20 mouse cellular contexts compared by ENCODE assay signal in genomic region chr13:21971641-21972040, GRCm38 (mm10). TPM values are rescaled to one million over a fixed set of nuclear protein-coding genes. Genes with fewer than 3 reads are reported as not detected.
A peak's percentile ranks its signal among the peaks of the same experiment; 100 is the strongest.
DNase-seq lines count a peak whose midpoint lies in the region; ATAC-seq and TF ChIP-seq lines count a peak whose summit lies in the region.
"Had no signal": no experiment of that assay in that cellular context is flagged by ENCODE, and none has a peak within 500 bp of the region (broad histone marks: within the 10 kb centered on the region; RNA-seq: fewer than 3 reads in every experiment).

No protein-coding gene starts in this region.

- no peaks in the 10 kb centered on the region for H3K27me3 ChIP-seq in hindbrain, postnatal 0 days (ENCODE audit: insufficient read depth, low read length)
- H3K27me3 ChIP-seq: heart, embryonic 12.5 days; midbrain, embryonic 12.5 days had no signal

- intact Hi-C loops in left cerebral cortex, postnatal 10 days (cut with DNase I) = no loop called here

- no peak overlapping the region for H3K27ac ChIP-seq in hindbrain, postnatal 0 days
- H3K27ac ChIP-seq: forebrain, embryonic 13.5 days; hindbrain, embryonic 15.5 days; left cerebral cortex, adult 2 months; liver, embryonic 15.5 days; midbrain, embryonic 12.5 days had no signal

- H3K4me1 ChIP-seq in hindbrain, postnatal 0 days (ENCODE audit: insufficient read depth, low read length) = no peaks in the 10 kb centered on the region
- H3K4me1 ChIP-seq: forebrain, embryonic 13.5 days; heart, embryonic 12.5 days had no signal

- TF ChIP-seq POLR2A in brain, embryonic 14.5 days (IDR thresholded peaks at IDR 0.05; ENCODE audit: borderline replicate concordance, extremely low read depth, insufficient read depth, insufficient read length, poor library complexity, severe bottlenecking) = no peak

- peak; percentile 3 for DNase-seq in lung, postnatal 36 days
- DNase-seq in lung, postnatal 10 days = no peak
- peak; percentile 72 for DNase-seq in ES-CJ7 (ENCODE audit: low read depth, low spot score)
- DNase-seq in brain, embryonic 14.5 days (ENCODE audit: low read depth) = peak; percentile 1
- DNase-seq in left cerebral cortex, postnatal 10 days (ENCODE audit: extremely low spot score in 1 of 2, low spot score in 2 of 2) = no peak
- no peak for DNase-seq in left cerebral cortex, adult 9 months (ENCODE audit: low spot score in 2 of 2)
- DNase-seq in hindbrain, postnatal 0 days (ENCODE audit: low spot score) = no peak
- DNase-seq: adrenal gland, adult 2 months; kidney, adult 18-20 months; kidney, postnatal 14 days; retina, postnatal 1 day had no signal

- peaks cover 3% of the 10 kb centered on the region; the same call in 1 of the 2 replicates for H3K9me3 ChIP-seq in hindbrain, postnatal 0 days (ENCODE audit: low read length)
- H3K9me3 ChIP-seq: forebrain, embryonic 13.5 days; hindbrain, embryonic 15.5 days; liver, embryonic 15.5 days; midbrain, embryonic 12.5 days had no signal

- no peak overlapping the region for H3K4me3 ChIP-seq in hindbrain, postnatal 0 days (ENCODE audit: low read length)
- H3K4me3 ChIP-seq: forebrain, embryonic 13.5 days; heart, embryonic 12.5 days; hindbrain, embryonic 15.5 days; liver, embryonic 15.5 days; midbrain, embryonic 12.5 days had no signal

- WGBS in hindbrain, postnatal 0 days = 42% methylated on average over 3 of the region's 3 CpGs

- TF ChIP-seq CTCF in brain, embryonic 14.5 days (IDR thresholded peaks at IDR 0.05; ENCODE audit: borderline replicate concordance, extremely low read depth, insufficient read depth, insufficient read length) = no peak
- TF ChIP-seq CTCF in hindbrain, postnatal 0 days (IDR thresholded peaks at IDR 0.05; ENCODE audit: low read depth) = no peak

- no peaks in the 10 kb centered on the region for H3K36me3 ChIP-seq in hindbrain, postnatal 0 days (ENCODE audit: insufficient read depth, low read length)
- H3K36me3 ChIP-seq: heart, embryonic 12.5 days; hindbrain, embryonic 15.5 days; liver, embryonic 15.5 days; midbrain, embryonic 12.5 days had no signal

- ATAC-seq in hindbrain, postnatal 0 days = no peak
- ATAC-seq: forebrain, embryonic 13.5 days had no signal

- H3K4me2 ChIP-seq in hindbrain, postnatal 0 days (ENCODE audit: low read depth, low read length) = no peak overlapping the region
- H3K4me2 ChIP-seq: forebrain, embryonic 13.5 days; heart, embryonic 12.5 days; hindbrain, embryonic 15.5 days; liver, embryonic 15.5 days; midbrain, embryonic 12.5 days had no signal

- no peak overlapping the region for H3K9ac ChIP-seq in hindbrain, postnatal 0 days (replicated peaks; ENCODE audit: low read length)
- H3K9ac ChIP-seq: forebrain, embryonic 13.5 days; heart, embryonic 12.5 days; hindbrain, embryonic 15.5 days; liver, embryonic 15.5 days; midbrain, embryonic 12.5 days had no signal

RNA-seq across cellular contexts. Expression of gene Pom121l2, which starts 9.4 kb away (rescaled TPM):
- 0.04 TPM in 1 of 2 replicates, not detected in the other for polyA plus RNA-seq in brain, embryonic 14.5 days (2012; rRNA removed)
- not detected for total RNA-seq in left cerebral cortex, postnatal 10 days (2021)
- total RNA-seq in hindbrain, postnatal 0 days (2014; rRNA removed) = not detected in 2 replicates
- not detected in 2 replicates for polyA plus RNA-seq in hindbrain, postnatal 0 days (2015; fragmentation: Nextera tagmentation; extraction: Ambion mirVana)
- total RNA-seq: adrenal gland, adult 2 months; heart, postnatal 25 days; left cerebral cortex, adult 2 months; neutrophil, adult 5-6 weeks had no signal
- polyA plus RNA-seq: adrenal gland, adult 2 months; cerebellum, adult 2 months; forebrain, embryonic 13.5 days; hindbrain, embryonic 15.5 days; liver, embryonic 15.5 days; midbrain, embryonic 12.5 days had no signal

RNA-seq across cellular contexts. Expression of gene Zfp184, which starts 26.7 kb away (rescaled TPM):
- 14.5 and 14.9 TPM in 2 replicates for polyA plus RNA-seq in brain, embryonic 14.5 days (2012; rRNA removed)
- total RNA-seq in left cerebral cortex, postnatal 10 days (2021) = 1 to 10 TPM; 3.9 to 5.1 TPM
- 9.3 and 13.5 TPM in 2 replicates for total RNA-seq in hindbrain, postnatal 0 days (2014; rRNA removed)
- polyA plus RNA-seq in hindbrain, postnatal 0 days (2015; fragmentation: Nextera tagmentation; extraction: Ambion mirVana) = 7.8 and 9.6 TPM in 2 replicates

RNA-seq across cellular contexts. Expression of gene Prss16, which starts 37.9 kb away (rescaled TPM):
- 0.08 and 0.21 TPM in 2 replicates for polyA plus RNA-seq in brain, embryonic 14.5 days (2012; rRNA removed)
- under 1 TPM in 1 of 2 experiments, not detected in 1; 0.55 TPM for total RNA-seq in left cerebral cortex, postnatal 10 days (2021)
- not detected in 2 replicates for total RNA-seq in hindbrain, postnatal 0 days (2014; rRNA removed)
- polyA plus RNA-seq in hindbrain, postnatal 0 days (2015; fragmentation: Nextera tagmentation; extraction: Ambion mirVana) = not detected in 2 replicates
- total RNA-seq: heart, postnatal 25 days had no signal
- polyA plus RNA-seq: forebrain, embryonic 13.5 days; hindbrain, embryonic 15.5 days; midbrain, embryonic 12.5 days had no signal

Comparison
In these comparisons a context has a peak if more than half of its experiments do, and no peak if none do; other contexts are left out.
1. DNase-seq: peak in lung, postnatal 36 days (single experiment), ES-CJ7 (single experiment) and brain, embryonic 14.5 days (single experiment); none in lung, postnatal 10 days (single experiment), left cerebral cortex, postnatal 10 days (0 of 2), left cerebral cortex, adult 9 months (0 of 2) and hindbrain, postnatal 0 days (single experiment).